Mouse (Mus musculus) spleen, adult 2 months (tissue): ENCODE measurements at regions not wholly inside any gene's neighbourhood (a gene's known extent, or its start where the extent isn't known, plus 50 kb on each side); places are given as distances from the start of the nearest gene placed in this dataset.

Source experiments
- CTCF ChIP-seq: fragments of 200-500 bp; IDR thresholded peaks from 2 replicates; pipeline ENCODE4 v1.5.1; 2011; ENCODE audit warnings: mild to moderate bottlenecking, inconsistent platforms; ENCODE audit not compliant: insufficient read depth, insufficient read length, insufficient replicate concordance; ENCODE audit errors: extremely low read depth
- POLR2A ChIP-seq: fragments of 200-500 bp; IDR thresholded peaks from 2 replicates; pipeline ENCODE4 v1.6.1; 2011; ENCODE audit warnings: low read depth, low read length, inconsistent platforms

DNA sequence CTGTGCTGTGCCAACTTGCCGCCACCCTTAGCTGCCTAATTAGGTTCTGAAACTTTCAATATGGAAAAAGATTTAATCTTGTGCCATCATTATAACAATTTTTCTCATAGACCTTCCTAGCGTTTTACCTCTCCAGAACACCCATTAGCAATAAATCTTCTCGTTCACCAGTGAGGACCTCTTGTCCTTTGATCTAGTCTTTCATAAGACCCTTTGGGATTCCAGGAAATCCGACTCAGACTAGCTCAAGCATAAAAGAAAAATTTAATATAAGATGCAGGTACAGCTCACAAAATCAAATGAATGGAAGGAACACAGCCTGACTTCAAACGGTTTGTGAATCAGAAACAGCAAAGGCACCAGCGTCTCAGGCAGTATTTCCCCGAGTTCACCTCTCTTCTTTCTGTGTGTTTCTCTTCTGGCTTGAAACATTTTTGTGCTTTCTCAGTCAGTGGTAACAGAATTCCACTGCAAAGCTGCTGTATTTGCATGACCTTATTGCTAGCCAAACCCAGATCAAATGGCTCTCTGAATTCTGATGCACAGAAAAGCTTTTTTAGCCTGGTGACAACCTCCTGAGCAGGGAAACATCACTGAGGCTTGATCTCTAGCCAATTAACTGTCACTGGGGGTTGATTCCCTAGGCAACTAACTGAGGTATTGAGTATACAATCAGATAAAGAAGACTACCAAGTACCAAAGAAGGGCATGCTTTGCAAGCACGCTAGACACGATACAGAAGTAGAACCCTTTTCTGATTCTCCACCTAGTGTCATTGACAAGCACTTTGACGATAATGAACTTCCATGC lies 539.8 kb downstream of the Cenpc1 start:
- TF ChIP-seq CTCF (no peak), POLR2A (no peak)
